In genomic region chr11:115164341-115164975, GRCm38 (mm10) we compare ENCODE assay signal across 8 mouse cellular contexts. TPM values are rescaled to one million over a fixed set of nuclear protein-coding genes. Genes with fewer than 3 reads are reported as not detected.
A peak's percentile ranks its signal among the peaks of the same experiment; 100 is the strongest.
DNase-seq lines count a peak whose midpoint lies in the region; ATAC-seq lines count a peak whose summit lies in the region.

No protein-coding gene starts in this region.

- peak; percentile 57 for DNase-seq in cerebellum, adult 9-11 months
- DNase-seq in cerebellum, postnatal 36 days, result no peak
- peak; percentile 62 for DNase-seq in CD4-positive helper T cell, adult 2 months (ENCODE audit: low read depth, low spot score)
- peak; percentile 52 to 73 for DNase-seq in kidney, postnatal 4 days
- no peak for DNase-seq in left cerebral cortex, postnatal 36 days (ENCODE audit: low spot score in 2 of 2)

- peak overlapping the region; percentile 49 for H3K9ac ChIP-seq in forebrain, embryonic 15.5 days (replicated peaks)
- peak overlapping the region; percentile 51 for H3K9ac ChIP-seq in neural tube, embryonic 15.5 days (replicated peaks)

- H3K4me2 ChIP-seq in forebrain, embryonic 15.5 days (replicated peaks), result peak overlapping the region; percentile 81
- peak overlapping the region; percentile 62 for H3K4me2 ChIP-seq in neural tube, embryonic 15.5 days

- peak overlapping the region; percentile 58 for H3K4me3 ChIP-seq in forebrain, embryonic 15.5 days
- H3K4me3 ChIP-seq in neural tube, embryonic 15.5 days (replicated peaks), result peak overlapping the region; percentile 51

- no peaks in the 10 kb centered on the region for H3K36me3 ChIP-seq in forebrain, embryonic 15.5 days
- H3K36me3 ChIP-seq in neural tube, embryonic 15.5 days, result no peaks in the 10 kb centered on the region

- no peak overlapping the region for H3K27ac ChIP-seq in forebrain, embryonic 15.5 days (replicated peaks)
- peak overlapping the region; percentile 58 for H3K27ac ChIP-seq in neural tube, embryonic 15.5 days (replicated peaks)

- under 1% methylated on average over 14 of the region's 14 CpGs for WGBS in forebrain, embryonic 15.5 days
- 0% methylated on average over 14 of the region's 14 CpGs for WGBS in neural tube, embryonic 15.5 days

- H3K9me3 ChIP-seq in forebrain, embryonic 15.5 days, result no peaks in the 10 kb centered on the region
- H3K9me3 ChIP-seq in neural tube, embryonic 15.5 days (replicated peaks), result no peaks in the 10 kb centered on the region

- ATAC-seq in forebrain, embryonic 15.5 days (replicated peaks), result no peak
- no peak for ATAC-seq in neural tube, embryonic 15.5 days (ENCODE audit: low FRiP score)
- no peak for ATAC-seq in erythroid progenitor cell, adult 5-6 weeks (replicated peaks; ENCODE audit: low FRiP score, poor library complexity, severe bottlenecking)

- intact Hi-C loops in left cerebral cortex, postnatal 36 days (cut with DNase I), result no loop called here

- H3K27me3 ChIP-seq in forebrain, embryonic 15.5 days, result peaks cover 41% of the 10 kb centered on the region; the same call in 1 of the 2 replicates
- H3K27me3 ChIP-seq in neural tube, embryonic 15.5 days (replicated peaks), result peaks cover 51% of the 10 kb centered on the region

- H3K4me1 ChIP-seq in forebrain, embryonic 15.5 days, result peaks cover 37% of the 10 kb centered on the region
- H3K4me1 ChIP-seq in neural tube, embryonic 15.5 days, result peaks cover 37% of the 10 kb centered on the region

RNA-seq across cellular contexts. Expression of gene Slc9a3r1, which starts 1.3 kb away (rescaled TPM):
- polyA plus RNA-seq in forebrain, embryonic 15.5 days (2015; fragmentation: Nextera tagmentation; extraction: Ambion mirVana), result 45.8 and 50.5 TPM in 2 replicates
- 45.5 and 80.6 TPM in 2 replicates for polyA plus RNA-seq in neural tube, embryonic 15.5 days (2015; fragmentation: Nextera tagmentation; extraction: Ambion mirVana)
- 15.1 and 16.8 TPM in 2 replicates for total RNA-seq in erythroid progenitor cell, adult 5-6 weeks (2015; ENCODE audit: low replicate concordance)
- 13.1 and 13.7 TPM in 2 replicates for total RNA-seq in erythroid progenitor cell, adult 5-6 weeks (2017; ENCODE audit: low replicate concordance)
- 10 to 100 TPM; 76.4 to 82.8 TPM for total RNA-seq in left cerebral cortex, postnatal 36 days (2021)

RNA-seq across cellular contexts. Expression of gene Tmem104, which starts 22.8 kb away (rescaled TPM):
- 10.8 and 12.4 TPM in 2 replicates for polyA plus RNA-seq in forebrain, embryonic 15.5 days (2015; fragmentation: Nextera tagmentation; extraction: Ambion mirVana)
- polyA plus RNA-seq in neural tube, embryonic 15.5 days (2015; fragmentation: Nextera tagmentation; extraction: Ambion mirVana), result 11.7 TPM in 2 replicates
- 5.0 and 6.3 TPM in 2 replicates for total RNA-seq in erythroid progenitor cell, adult 5-6 weeks (2015; ENCODE audit: low replicate concordance)
- total RNA-seq in erythroid progenitor cell, adult 5-6 weeks (2017; ENCODE audit: low replicate concordance), result 0.64 and 6.3 TPM in 2 replicates
- 10 to 100 TPM; 14.2 to 15.4 TPM for total RNA-seq in left cerebral cortex, postnatal 36 days (2021)

RNA-seq across cellular contexts. Expression of gene Nat9, which starts 23.2 kb away (rescaled TPM):
- polyA plus RNA-seq in forebrain, embryonic 15.5 days (2015; fragmentation: Nextera tagmentation; extraction: Ambion mirVana), result 19.0 and 24.1 TPM in 2 replicates
- 22.0 and 22.8 TPM in 2 replicates for polyA plus RNA-seq in neural tube, embryonic 15.5 days (2015; fragmentation: Nextera tagmentation; extraction: Ambion mirVana)
- total RNA-seq in erythroid progenitor cell, adult 5-6 weeks (2015; ENCODE audit: low replicate concordance), result 9.2 and 11.2 TPM in 2 replicates
- total RNA-seq in erythroid progenitor cell, adult 5-6 weeks (2017; ENCODE audit: low replicate concordance), result 2.3 TPM in 1 of 2 replicates, not detected in the other
- total RNA-seq in left cerebral cortex, postnatal 36 days (2021), result 10 to 100 TPM; 25.2 to 30.1 TPM

RNA-seq across cellular contexts. Expression of gene Cd300lf, which starts 30.7 kb away (rescaled TPM):
- 0.10 TPM in 1 of 2 replicates, not detected in the other for polyA plus RNA-seq in forebrain, embryonic 15.5 days (2015; fragmentation: Nextera tagmentation; extraction: Ambion mirVana)
- polyA plus RNA-seq in neural tube, embryonic 15.5 days (2015; fragmentation: Nextera tagmentation; extraction: Ambion mirVana), result 0.20 and 0.27 TPM in 2 replicates
- 1.7 and 2.9 TPM in 2 replicates for total RNA-seq in erythroid progenitor cell, adult 5-6 weeks (2015; ENCODE audit: low replicate concordance)
- total RNA-seq in erythroid progenitor cell, adult 5-6 weeks (2017; ENCODE audit: low replicate concordance), result 8.6 and 10.7 TPM in 2 replicates
- under 1 TPM; 0.44 to 0.48 TPM for total RNA-seq in left cerebral cortex, postnatal 36 days (2021)

Comparison
In these comparisons a context has a peak if more than half of its experiments do, and no peak if none do; other contexts are left out.
1. DNase-seq: peak in cerebellum, adult 9-11 months (single experiment), CD4-positive helper T cell, adult 2 months (single experiment) and kidney, postnatal 4 days (2 of 2); none in cerebellum, postnatal 36 days (0 of 2) and left cerebral cortex, postnatal 36 days (0 of 2).
2. RNA of gene Slc9a3r1, which starts 1.3 kb away (total RNA-seq): 76.4 to 82.8 TPM in left cerebral cortex, postnatal 36 days; 13.1 to 16.8 TPM in erythroid progenitor cell, adult 5-6 weeks; every median in the first group is over 4 times any median in the second.